Mouse (Mus musculus): ENCODE results near the gene Nfkb1. TPM values are rescaled to one million over a fixed set of nuclear protein-coding genes. Genes with fewer than 3 reads are reported as not detected.

Gene Nfkb1
- polyA plus RNA-seq, 1 experiment from 2014 or later = 10.2 TPM

- H3K4me2 ChIP-seq (replicated peaks) = no peak overlapping the region
- H3K4me3 ChIP-seq (replicated peaks; ENCODE audit: low read length) = no peak overlapping the region
- no peak overlapping the region for H3K27ac ChIP-seq
- H3K9ac ChIP-seq = no peak overlapping the region
- no peaks in the 10 kb centered on the region for H3K4me1 ChIP-seq (replicated peaks; ENCODE audit: control insufficient read depth, insufficient read depth, low read length)
- DNase-seq (ENCODE audit: low spot score) = no peak
- no peaks in the 10 kb centered on the region for H3K27me3 ChIP-seq (ENCODE audit: control insufficient read depth, insufficient read depth, low read length)
- no peak for ATAC-seq (ENCODE audit: low FRiP score)
- H3K36me3 ChIP-seq (replicated peaks; ENCODE audit: control insufficient read depth, insufficient read depth) = peaks cover 8% of the 10 kb centered on the region
- WGBS = 90% methylated on average over 16 of the region's 16 CpGs
- no peaks in the 10 kb centered on the region for H3K9me3 ChIP-seq (ENCODE audit: control insufficient read depth, low read length)
Observed at GRCm38 (mm10) chr3:135640856-135641622, 50.3 kb downstream of the Nfkb1 start.

DNA sequence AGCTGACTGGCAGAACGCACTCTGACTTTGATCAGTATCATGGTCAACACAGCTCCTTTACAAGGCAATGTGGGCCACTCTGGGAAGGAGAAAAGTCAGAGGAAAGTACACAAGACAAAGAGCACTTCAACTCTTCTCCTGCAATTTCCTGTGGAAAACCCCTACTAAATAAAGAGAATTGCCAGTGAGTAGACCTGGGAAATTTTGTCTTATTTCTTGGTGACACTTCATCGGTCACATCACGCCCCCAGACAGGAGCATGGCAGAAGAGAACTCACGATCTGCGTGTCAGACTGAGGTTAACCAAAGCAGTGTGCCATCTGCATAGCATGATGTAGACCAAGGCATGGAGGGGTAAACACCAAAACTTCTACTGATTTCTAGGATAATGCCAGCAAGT is 51.1 kb downstream of the Nfkb1 start:
- DNase-seq (ENCODE audit: low spot score) (no peak), ATAC-seq (ENCODE audit: low FRiP score) (no peak)
- Histone ChIP-seq H3K9ac (no peak overlapping the region), H3K4me1 (replicated peaks; ENCODE audit: control insufficient read depth, insufficient read depth, low read length) (no peaks in the 10 kb centered on the region), H3K27ac (no peak overlapping the region), H3K4me3 (replicated peaks; ENCODE audit: low read length) (no peak overlapping the region), H3K27me3 (ENCODE audit: control insufficient read depth, insufficient read depth, low read length) (no peaks in the 10 kb centered on the region), H3K36me3 (replicated peaks; ENCODE audit: control insufficient read depth, insufficient read depth) (peaks cover 3% of the 10 kb centered on the region; the same call in 1 of the 2 replicates), H3K4me2 (replicated peaks) (no peak overlapping the region), H3K9me3 (ENCODE audit: control insufficient read depth, low read length) (no peaks in the 10 kb centered on the region)
- 98% methylated on average over 5 of the region's 5 CpGs for WGBS

GRCm38 (mm10) chr3:135637592-135637991 is 53.8 kb downstream of the Nfkb1 start:
- Histone ChIP-seq H3K4me2 (replicated peaks) (no peak overlapping the region), H3K36me3 (replicated peaks; ENCODE audit: control insufficient read depth, insufficient read depth) (peaks cover 3% of the 10 kb centered on the region; the same call in 1 of the 2 replicates), H3K4me1 (replicated peaks; ENCODE audit: control insufficient read depth, insufficient read depth, low read length) (no peaks in the 10 kb centered on the region), H3K27me3 (ENCODE audit: control insufficient read depth, insufficient read depth, low read length) (no peaks in the 10 kb centered on the region), H3K4me3 (replicated peaks; ENCODE audit: low read length) (no peak overlapping the region), H3K27ac (no peak overlapping the region), H3K9me3 (ENCODE audit: control insufficient read depth, low read length) (no peaks in the 10 kb centered on the region), H3K9ac (no peak overlapping the region)
- ATAC-seq (ENCODE audit: low FRiP score) = no peak
- DNase-seq (ENCODE audit: low spot score) = no peak
- WGBS = 88% methylated on average over 5 of the region's 5 CpGs

- Histone ChIP-seq H3K27ac (no peak overlapping the region), H3K36me3 (replicated peaks; ENCODE audit: control insufficient read depth, insufficient read depth) (peaks cover 3% of the 10 kb centered on the region; the same call in 1 of the 2 replicates), H3K4me1 (replicated peaks; ENCODE audit: control insufficient read depth, insufficient read depth, low read length) (0 out of 2 replicates have a peak, but pooled peaks cover 3% of the 10 kb centered on the region), H3K9ac (no peak overlapping the region), H3K9me3 (ENCODE audit: control insufficient read depth, low read length) (no peaks in the 10 kb centered on the region), H3K27me3 (ENCODE audit: control insufficient read depth, insufficient read depth, low read length) (no peaks in the 10 kb centered on the region), H3K4me2 (replicated peaks) (no peak overlapping the region), H3K4me3 (replicated peaks; ENCODE audit: low read length) (no peak overlapping the region)
- 52% methylated on average over 14 of the region's 14 CpGs for WGBS
- DNase-seq (ENCODE audit: low spot score) (no peak), ATAC-seq (ENCODE audit: low FRiP score) (no peak)
Observed at GRCm38 (mm10) chr3:135636454-135636853, 54.9 kb downstream of the Nfkb1 start.

- 84% methylated on average over 14 of the region's 14 CpGs for whole genome bisulfite sequencing
Observed at GRCm38 (mm10) chr3:135635646-135636434, 55.5 kb downstream of the Nfkb1 start.

DNA sequence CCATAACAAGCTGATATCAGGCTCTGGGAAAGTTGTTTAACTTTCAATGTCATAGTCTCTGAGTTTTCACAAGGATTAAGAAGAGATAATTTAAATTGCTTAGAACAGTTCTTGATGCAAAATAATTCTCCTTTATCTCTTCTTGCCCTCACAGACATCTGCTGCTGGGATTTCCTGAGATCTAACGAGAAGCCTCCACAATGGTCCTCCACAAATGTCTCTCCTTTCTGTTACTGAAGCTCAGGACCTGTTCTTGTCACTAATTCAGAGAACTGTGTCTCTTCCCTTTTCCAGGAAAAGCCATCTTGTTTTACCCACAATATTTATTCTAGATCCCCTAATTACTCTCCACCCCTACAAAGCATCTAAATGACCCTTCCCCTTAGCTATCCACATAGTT is 56.3 kb downstream of the Nfkb1 start:
- 0 out of 2 replicates have a peak, but pooled peaks cover 3% of the 10 kb centered on the region for H3K4me1 ChIP-seq (replicated peaks; ENCODE audit: control insufficient read depth, insufficient read depth, low read length)
- 87% methylated on average over 1 of the region's 1 CpGs for WGBS
- H3K4me2 ChIP-seq (replicated peaks) = no peak overlapping the region
- no peak overlapping the region for H3K9ac ChIP-seq
- H3K36me3 ChIP-seq (replicated peaks; ENCODE audit: control insufficient read depth, insufficient read depth) = peaks cover 3% of the 10 kb centered on the region; the same call in 1 of the 2 replicates
- no peak overlapping the region for H3K4me3 ChIP-seq (replicated peaks; ENCODE audit: low read length)
- DNase-seq (ENCODE audit: low spot score) = no peak
- no peak for ATAC-seq (ENCODE audit: low FRiP score)
- no peaks in the 10 kb centered on the region for H3K27me3 ChIP-seq (ENCODE audit: control insufficient read depth, insufficient read depth, low read length)
- H3K9me3 ChIP-seq (ENCODE audit: control insufficient read depth, low read length) = no peaks in the 10 kb centered on the region
- H3K27ac ChIP-seq = no peak overlapping the region

More at GRCm38 (mm10) chr3:135635646-135636434, 55.5 kb downstream of the Nfkb1 start:
- Histone ChIP-seq H3K4me1 (replicated peaks; ENCODE audit: control insufficient read depth, insufficient read depth, low read length) (0 out of 2 replicates have a peak, but pooled peaks cover 3% of the 10 kb centered on the region), H3K4me3 (replicated peaks; ENCODE audit: low read length) (no peak overlapping the region), H3K27ac (no peak overlapping the region), H3K36me3 (replicated peaks; ENCODE audit: control insufficient read depth, insufficient read depth) (peaks cover 3% of the 10 kb centered on the region; the same call in 1 of the 2 replicates), H3K9ac (no peak overlapping the region), H3K9me3 (ENCODE audit: control insufficient read depth, low read length) (no peaks in the 10 kb centered on the region), H3K27me3 (ENCODE audit: control insufficient read depth, insufficient read depth, low read length) (no peaks in the 10 kb centered on the region), H3K4me2 (replicated peaks) (no peak overlapping the region)
- DNase-seq (ENCODE audit: low spot score) (no peak), ATAC-seq (ENCODE audit: low FRiP score) (no peak)

DNA sequence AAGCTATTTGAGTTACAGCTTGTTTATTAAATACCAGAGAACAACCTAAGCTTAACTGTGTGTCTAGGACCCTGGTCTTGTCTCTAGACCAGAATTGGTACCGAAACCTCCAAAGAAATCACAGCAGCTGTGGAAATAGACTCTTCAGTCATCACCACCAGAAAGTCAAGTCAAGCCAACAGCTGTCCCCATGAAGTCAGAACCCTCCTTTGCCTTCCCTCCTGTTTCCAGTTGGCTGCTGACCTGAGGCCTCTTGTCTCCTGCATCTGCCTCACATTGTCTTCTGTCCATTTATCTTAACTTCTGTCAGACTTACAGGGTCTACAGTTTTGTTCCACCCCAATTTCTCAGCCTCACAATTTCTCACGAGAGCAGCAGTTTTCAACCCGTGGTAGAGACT is 57.1 kb downstream of the Nfkb1 start:
- no peak for ATAC-seq (ENCODE audit: low FRiP score)
- no peaks in the 10 kb centered on the region for H3K9me3 ChIP-seq (ENCODE audit: control insufficient read depth, low read length)
- 85% methylated on average over 3 of the region's 3 CpGs for WGBS

GRCm38 (mm10) chr3:135631856-135632255 is 59.5 kb downstream of the Nfkb1 start:
- WGBS = 33% methylated on average over 4 of the region's 4 CpGs
- no peaks in the 10 kb centered on the region for H3K9me3 ChIP-seq (ENCODE audit: control insufficient read depth, low read length)
- ATAC-seq (ENCODE audit: low FRiP score) (no peak), DNase-seq (ENCODE audit: low spot score) (no peak)
- 0 out of 2 replicates have a peak, but pooled peaks cover 3% of the 10 kb centered on the region for H3K4me1 ChIP-seq (replicated peaks; ENCODE audit: control insufficient read depth, insufficient read depth, low read length)
- H3K4me2 ChIP-seq (replicated peaks) = no peak overlapping the region
- peaks cover 5% of the 10 kb centered on the region; the same call in 1 of the 2 replicates for H3K36me3 ChIP-seq (replicated peaks; ENCODE audit: control insufficient read depth, insufficient read depth)
- no peak overlapping the region for H3K27ac ChIP-seq
- H3K27me3 ChIP-seq (ENCODE audit: control insufficient read depth, insufficient read depth, low read length) = no peaks in the 10 kb centered on the region
- no peak overlapping the region for H3K4me3 ChIP-seq (replicated peaks; ENCODE audit: low read length)
- no peak overlapping the region for H3K9ac ChIP-seq

More for the DNA sequence above, 57.1 kb downstream of the Nfkb1 start:
- Histone ChIP-seq H3K27me3 (ENCODE audit: control insufficient read depth, insufficient read depth, low read length) (no peaks in the 10 kb centered on the region), H3K4me3 (replicated peaks; ENCODE audit: low read length) (no peak overlapping the region), H3K36me3 (replicated peaks; ENCODE audit: control insufficient read depth, insufficient read depth) (no peaks in the 10 kb centered on the region), H3K9ac (no peak overlapping the region), H3K27ac (no peak overlapping the region), H3K4me2 (replicated peaks) (no peak overlapping the region), H3K4me1 (replicated peaks; ENCODE audit: control insufficient read depth, insufficient read depth, low read length) (0 out of 2 replicates have a peak, but pooled peaks cover 3% of the 10 kb centered on the region)
- no peak for DNase-seq (ENCODE audit: low spot score)

DNA sequence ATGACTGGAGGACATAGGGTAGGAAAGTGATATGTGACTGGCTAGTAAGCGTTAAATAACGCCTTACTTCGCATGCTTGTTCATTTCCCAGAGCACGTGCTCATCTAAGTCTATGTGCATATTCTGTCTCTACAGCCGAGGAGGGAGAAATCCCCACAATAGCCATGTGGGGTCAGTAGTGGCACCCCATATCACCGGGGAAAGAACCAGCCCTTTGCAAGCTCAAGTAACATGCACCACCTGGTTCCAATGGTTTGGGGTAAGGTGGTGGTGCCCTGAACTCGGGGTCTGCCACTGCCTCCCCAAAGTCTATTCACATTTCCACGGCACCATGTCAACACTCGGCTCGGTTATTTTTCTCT is 60.3 kb downstream of the Nfkb1 start:
- DNase-seq (ENCODE audit: low spot score) (no peak), ATAC-seq (ENCODE audit: low FRiP score) (peak; percentile 63; the same call in 1 of the 2 replicates)
- Histone ChIP-seq H3K4me3 (replicated peaks; ENCODE audit: low read length) (no peak overlapping the region), H3K9ac (no peak overlapping the region), H3K27ac (no peak overlapping the region), H3K27me3 (ENCODE audit: control insufficient read depth, insufficient read depth, low read length) (no peaks in the 10 kb centered on the region), H3K9me3 (ENCODE audit: control insufficient read depth, low read length) (no peaks in the 10 kb centered on the region), H3K4me1 (replicated peaks; ENCODE audit: control insufficient read depth, insufficient read depth, low read length) (0 out of 2 replicates have a peak, but pooled peaks cover 3% of the 10 kb centered on the region), H3K36me3 (replicated peaks; ENCODE audit: control insufficient read depth, insufficient read depth) (peaks cover 8% of the 10 kb centered on the region), H3K4me2 (replicated peaks) (peak overlapping the region; percentile 9; the same call in 1 of the 2 replicates)
- 72% methylated on average over 10 of the region's 10 CpGs for WGBS

Measured in hindbrain, embryonic 14.5 days (tissue).